Mouse (Mus musculus): ENCODE measurements around the gene Arl3.

DNA sequence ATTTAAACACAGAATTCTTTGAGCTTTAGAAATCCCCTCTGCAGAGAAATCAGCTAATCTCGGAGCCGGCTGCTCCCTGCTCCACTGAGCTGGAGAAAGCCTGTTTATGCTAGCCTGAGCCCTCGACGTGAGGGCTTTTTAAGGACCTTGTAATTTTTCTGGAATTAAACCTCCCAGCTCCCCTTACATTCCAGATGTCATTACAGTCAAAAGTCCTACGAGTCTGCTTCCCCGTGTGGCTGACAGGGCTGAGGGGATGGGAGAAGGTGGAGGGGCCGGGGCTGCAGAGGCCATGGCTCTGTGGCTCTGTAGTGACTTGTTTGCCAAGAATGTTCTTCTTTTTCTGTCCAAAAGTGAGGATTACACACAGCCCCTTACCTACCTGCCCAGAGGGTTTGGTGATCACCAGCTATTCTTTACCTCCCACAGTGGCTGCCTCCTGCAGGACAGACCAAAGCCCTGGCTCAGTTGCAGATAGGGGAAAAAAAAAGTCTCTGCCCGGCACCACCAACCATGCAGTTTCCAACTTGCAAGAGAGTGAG is 42.5 kb downstream of the Arl3 start:
- TF ChIP-seq CTCF (IDR thresholded peaks at IDR 0.05; ENCODE audit: insufficient read depth, low read depth, low read length) (no peak), POLR2A (IDR thresholded peaks at IDR 0.05; ENCODE audit: insufficient read depth, low read depth, low read length) (no peak)
